Mouse (Mus musculus) neural tube, embryonic 12.5 days (tissue): ENCODE data around the gene Serinc1. TPM values are rescaled to one million over a fixed set of nuclear protein-coding genes. Genes with fewer than 3 reads are reported as not detected.

Experiments
- ATAC-seq: fragments of 200-750 bp; cut with Nextera tagmentation; 2 replicates; pipeline ENCODE4 v1.8.0; 2017; ENCODE audit warnings: low read depth, mild to moderate bottlenecking, moderate TSS enrichment, moderate library complexity; ENCODE audit not compliant: low FRiP score
- H3K27ac ChIP-seq: fragments of 300-500 bp; sonication (generic); 2 replicates; pipeline ENCODE4 v1.5.1; 2016
- H3K27me3 ChIP-seq: fragments of 300-500 bp; sonication (generic); replicated peaks from 2 replicates; pipeline ENCODE4 v1.6.1; 2016; ENCODE audit warnings: mild to moderate bottlenecking
- H3K36me3 ChIP-seq: fragments of 300-500 bp; sonication (generic); 2 replicates; pipeline ENCODE4 v1.6.1; 2016; ENCODE audit warnings: mild to moderate bottlenecking
- H3K4me1 ChIP-seq: fragments of 300-500 bp; sonication (generic); 2 replicates; pipeline ENCODE4 v1.6.1; 2016
- H3K4me2 ChIP-seq: fragments of 300-500 bp; sonication (generic); replicated peaks from 2 replicates; pipeline ENCODE4 v1.6.1; 2016; ENCODE audit warnings: mild to moderate bottlenecking
- H3K4me3 ChIP-seq: fragments of 300-500 bp; sonication (generic); 2 replicates; pipeline ENCODE4 v1.5.1; 2016
- H3K9ac ChIP-seq: fragments of 300-500 bp; sonication (generic); 2 replicates; pipeline ENCODE4 v1.6.1; 2016; ENCODE audit warnings: mild to moderate bottlenecking
- H3K9me3 ChIP-seq: fragments of 300-500 bp; sonication (generic); 2 replicates; pipeline ENCODE4 v1.6.1; 2016; ENCODE audit warnings: mild to moderate bottlenecking
- WGBS: fragments of 180-500 bp; shearing (Covaris S2); methylation state at CpG from one replicate; pipeline ENCODE4 v1.1.7; 2016; 5-methylcytosine and 5-hydroxymethylcytosine counted together
- polyA plus RNA-seq: library from polyadenylated mRNA; unstranded; fragments of >200 nt; fragmentation: Nextera tagmentation; extraction: Ambion mirVana; gene quantifications from 2 replicates; pipeline ENCODE4 v1.2.1, GENCODE M21; 2016

The Serinc1 gene
- polyA plus RNA-seq, 1 experiment from 2014 or later, result 323 TPM

DNA sequence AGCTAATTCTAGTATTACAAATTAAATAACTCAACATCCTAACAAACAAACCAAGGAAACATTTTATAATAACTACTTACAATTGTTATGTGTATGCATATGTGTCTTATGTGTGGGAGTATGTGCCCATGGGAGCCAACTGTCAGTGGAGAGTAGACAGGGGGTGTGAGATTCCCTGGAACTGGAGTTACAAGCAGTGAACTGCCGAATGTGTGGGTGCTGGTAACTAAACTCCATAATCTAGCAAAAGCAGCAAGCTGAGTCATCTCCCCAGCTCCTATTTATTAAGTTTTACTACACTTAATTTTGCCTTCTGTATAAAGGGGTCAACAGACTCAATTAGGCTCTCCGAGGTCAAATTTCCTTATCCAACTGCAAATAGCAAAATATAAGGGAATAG is 1.3 kb downstream of the Serinc1 start:
- peak overlapping the region; percentile 66 for H3K4me3 ChIP-seq
- no peak for ATAC-seq
- H3K9ac ChIP-seq, result peak overlapping the region; percentile 75
- H3K4me1 ChIP-seq, result peaks cover 23% of the 10 kb centered on the region
- WGBS, result 72% methylated on average over 2 of the region's 2 CpGs
- H3K9me3 ChIP-seq, result no peaks in the 10 kb centered on the region
- H3K27ac ChIP-seq, result no peak overlapping the region
- no peaks in the 10 kb centered on the region for H3K27me3 ChIP-seq
- H3K4me2 ChIP-seq, result peak overlapping the region; percentile 64
- H3K36me3 ChIP-seq, result peaks cover 15% of the 10 kb centered on the region

GRCm38 (mm10) chr10:57526469-57526868 is 5.9 kb downstream of the Serinc1 start:
- no peak for ATAC-seq
- H3K36me3 ChIP-seq, result peaks cover 43% of the 10 kb centered on the region
- H3K4me3 ChIP-seq, result no peak overlapping the region
- no peak overlapping the region for H3K27ac ChIP-seq
- no peaks in the 10 kb centered on the region for H3K27me3 ChIP-seq
- H3K9ac ChIP-seq, result no peak overlapping the region
- no peak overlapping the region for H3K4me2 ChIP-seq
- 97% methylated on average over 5 of the region's 5 CpGs for WGBS
- H3K4me1 ChIP-seq, result peaks cover 23% of the 10 kb centered on the region
- H3K9me3 ChIP-seq, result no peaks in the 10 kb centered on the region

DNA sequence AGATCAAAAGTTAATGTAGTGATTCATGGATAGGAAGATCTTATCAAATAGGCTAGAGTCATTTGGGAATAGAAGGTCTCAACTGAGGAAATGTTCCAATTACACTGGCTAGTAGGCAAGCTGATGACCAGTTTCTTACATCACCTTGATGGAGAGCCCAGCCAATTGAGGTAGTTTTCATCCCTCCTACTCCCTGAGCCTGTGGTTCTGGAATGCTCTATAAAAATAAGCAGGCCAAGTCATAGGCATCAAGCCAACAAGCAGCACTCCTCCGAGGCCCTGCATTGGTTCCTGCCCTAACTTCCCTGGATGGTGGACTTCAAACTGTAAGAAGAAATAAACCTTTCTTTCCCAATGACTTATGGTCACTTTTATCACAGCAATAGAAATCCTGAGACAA is 17.1 kb downstream of the Serinc1 start:
- Histone ChIP-seq H3K27ac (no peak overlapping the region), H3K9me3 (no peaks in the 10 kb centered on the region), H3K36me3 (peaks cover 67% of the 10 kb centered on the region), H3K27me3 (no peaks in the 10 kb centered on the region), H3K9ac (no peak overlapping the region), H3K4me3 (no peak overlapping the region), H3K4me1 (no peaks in the 10 kb centered on the region), H3K4me2 (no peak overlapping the region)
- WGBS, result 68% methylated on average over 1 of the region's 1 CpGs
- ATAC-seq, result peak; percentile 44; the same call in 1 of the 2 replicates

- Histone ChIP-seq H3K4me2 (no peak overlapping the region), H3K4me3 (no peak overlapping the region), H3K27me3 (no peaks in the 10 kb centered on the region), H3K9ac (no peak overlapping the region), H3K4me1 (no peaks in the 10 kb centered on the region), H3K27ac (no peak overlapping the region), H3K9me3 (no peaks in the 10 kb centered on the region), H3K36me3 (peaks cover 64% of the 10 kb centered on the region)
- no peak for ATAC-seq
- 94% methylated on average over 2 of the region's 2 CpGs for WGBS
These were observed 17.7 kb downstream of the Serinc1 start for GRCm38 (mm10) chr10:57514616-57515015.

GRCm38 (mm10) chr10:57499414-57500156 is 32.7 kb downstream of the Serinc1 start:
- no peak overlapping the region for H3K27ac ChIP-seq
- no peaks in the 10 kb centered on the region for H3K4me1 ChIP-seq
- no peak overlapping the region for H3K4me2 ChIP-seq
- WGBS, result 91% methylated on average over 9 of the region's 9 CpGs
- no peak overlapping the region for H3K4me3 ChIP-seq
- no peaks in the 10 kb centered on the region for H3K27me3 ChIP-seq
- peaks cover 15% of the 10 kb centered on the region for H3K36me3 ChIP-seq
- no peaks in the 10 kb centered on the region for H3K9me3 ChIP-seq
- no peak for ATAC-seq
- H3K9ac ChIP-seq, result no peak overlapping the region

DNA sequence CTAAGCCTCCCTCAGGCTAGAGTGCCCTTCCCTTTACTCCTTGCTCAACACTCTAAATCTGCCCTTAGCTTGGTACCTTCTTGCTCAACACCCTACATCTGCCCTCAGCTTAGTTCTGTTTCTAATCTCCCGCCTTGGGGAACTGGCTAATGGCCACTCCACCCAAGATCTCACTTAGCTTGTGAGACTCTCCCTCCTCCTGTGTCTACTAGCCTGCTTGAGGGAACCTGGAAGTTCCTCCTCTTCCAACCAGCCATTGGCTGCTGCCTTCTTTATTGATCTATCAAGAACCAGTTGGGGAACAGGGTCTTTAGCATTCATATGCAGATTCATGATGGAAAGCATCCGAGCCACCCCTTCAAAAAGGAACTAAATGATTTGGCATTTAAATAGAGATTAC is 40.3 kb downstream of the Serinc1 start:
- Histone ChIP-seq H3K4me2 (no peak overlapping the region), H3K27ac (no peak overlapping the region), H3K36me3 (peaks cover 15% of the 10 kb centered on the region), H3K4me3 (no peak overlapping the region), H3K4me1 (peaks cover 14% of the 10 kb centered on the region; the same call in 1 of the 2 replicates), H3K9me3 (no peaks in the 10 kb centered on the region), H3K9ac (no peak overlapping the region), H3K27me3 (no peaks in the 10 kb centered on the region)
- no peak for ATAC-seq
- 68% methylated on average over 2 of the region's 2 CpGs for WGBS

DNA sequence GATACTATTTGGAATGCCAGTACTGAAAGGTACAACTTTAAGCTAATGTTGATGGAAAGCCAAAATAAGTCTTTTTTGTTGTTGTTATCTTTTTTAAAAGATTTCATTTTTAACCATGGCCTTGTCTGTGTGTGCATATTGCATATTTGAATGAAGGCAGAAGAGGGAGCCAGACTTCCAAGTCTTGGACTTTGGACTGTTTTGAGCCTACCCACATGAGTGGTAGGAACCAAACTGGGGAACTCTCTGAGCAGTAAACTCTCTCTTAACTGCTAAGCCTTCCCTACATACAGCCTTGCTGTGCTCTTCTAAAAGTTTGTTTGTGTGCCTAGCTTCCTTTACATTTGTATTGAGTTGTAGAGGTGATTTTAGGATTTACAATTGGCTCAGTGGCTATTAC is 43.7 kb downstream of the Serinc1 start:
- Histone ChIP-seq H3K27me3 (no peaks in the 10 kb centered on the region), H3K4me1 (peaks cover 14% of the 10 kb centered on the region; the same call in 1 of the 2 replicates), H3K9ac (no peak overlapping the region), H3K4me2 (peak overlapping the region; percentile 71), H3K27ac (no peak overlapping the region), H3K36me3 (peaks cover 13% of the 10 kb centered on the region), H3K9me3 (no peaks in the 10 kb centered on the region), H3K4me3 (no peak overlapping the region)
- ATAC-seq, result no peak

DNA sequence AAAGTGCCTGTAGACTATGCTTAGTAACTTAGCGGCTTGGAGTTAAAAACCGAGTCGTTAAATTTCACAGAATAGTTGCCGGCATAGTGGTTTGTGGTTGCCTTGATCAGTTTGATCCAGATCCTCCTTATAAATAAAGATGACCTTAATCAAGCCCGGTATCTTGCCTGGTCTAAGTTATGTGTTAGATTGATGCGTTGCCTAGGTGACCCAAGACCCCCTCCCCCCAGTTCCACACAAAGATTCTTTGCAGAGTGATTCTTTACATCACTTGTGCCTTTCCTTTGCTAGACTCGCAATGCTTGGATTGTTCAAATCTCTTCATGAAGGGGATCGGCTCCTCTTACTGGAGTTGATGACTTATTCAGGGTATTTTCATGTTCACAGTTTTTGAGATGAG is 45.1 kb downstream of the Serinc1 start:
- under 1% methylated on average over 8 of the region's 8 CpGs for WGBS
- ATAC-seq, result peak; percentile 36
- H3K4me3 ChIP-seq, result peak overlapping the region; percentile 94

GRCm38 (mm10) chr10:57486542-57487071 is 45.7 kb downstream of the Serinc1 start:
- H3K27ac ChIP-seq, result peak overlapping the region; percentile 98
- peak overlapping the region; percentile 94 for H3K4me3 ChIP-seq
- no peaks in the 10 kb centered on the region for H3K27me3 ChIP-seq
- H3K9me3 ChIP-seq, result no peaks in the 10 kb centered on the region
- peak; percentile 76 for ATAC-seq
- H3K9ac ChIP-seq, result peak overlapping the region; percentile 98
- H3K36me3 ChIP-seq, result peaks cover 7% of the 10 kb centered on the region; the same call in 1 of the 2 replicates
- WGBS, result under 1% methylated on average over 64 of the region's 65 CpGs
- peaks cover 14% of the 10 kb centered on the region; the same call in 1 of the 2 replicates for H3K4me1 ChIP-seq
- peak overlapping the region; percentile 71 for H3K4me2 ChIP-seq

More for the DNA sequence above, 45.1 kb downstream of the Serinc1 start:
- H3K36me3 ChIP-seq, result peaks cover 10% of the 10 kb centered on the region; the same call in 1 of the 2 replicates
- H3K27ac ChIP-seq, result no peak overlapping the region
- peaks cover 14% of the 10 kb centered on the region; the same call in 1 of the 2 replicates for H3K4me1 ChIP-seq
- H3K9me3 ChIP-seq, result no peaks in the 10 kb centered on the region
- no peaks in the 10 kb centered on the region for H3K27me3 ChIP-seq
- H3K9ac ChIP-seq, result peak overlapping the region; percentile 98
- peak overlapping the region; percentile 71 for H3K4me2 ChIP-seq

DNA sequence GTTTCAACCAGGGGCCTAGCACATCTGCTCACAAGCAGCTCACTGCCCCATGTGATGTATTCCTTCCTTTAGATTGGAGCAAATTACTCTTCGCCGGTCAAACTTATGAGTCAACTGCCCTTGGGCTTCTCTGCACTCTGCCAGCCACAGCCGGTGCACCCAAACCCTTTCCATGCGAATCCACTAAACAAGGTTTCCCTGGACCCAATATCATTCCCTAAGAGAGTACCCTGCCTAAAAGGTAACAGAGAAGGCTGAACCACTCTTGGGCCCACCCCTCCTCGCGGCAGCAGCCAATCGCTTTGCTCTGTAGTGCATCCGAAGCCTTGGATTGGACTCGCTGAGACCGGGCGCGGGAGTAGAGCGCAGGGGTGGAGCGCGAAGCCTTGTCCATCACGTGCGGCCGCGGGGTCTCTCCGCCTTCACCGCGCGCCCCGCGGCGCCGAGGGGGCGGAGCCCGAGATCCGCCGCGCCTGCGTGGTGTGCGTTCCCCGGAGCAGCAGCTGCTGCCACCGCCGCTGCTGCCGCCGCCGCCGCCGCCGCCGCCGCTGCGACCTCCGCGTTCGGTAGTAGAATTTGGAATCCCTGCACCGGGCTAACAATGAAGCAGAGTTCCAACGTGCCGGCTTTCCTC is 46.3 kb downstream of the Serinc1 start, which contains the start of gene Hsf2:
Gene Hsf2, plus strand, starts transcription at position 478 of the 634 bp plus-strand sequence.
- H3K36me3 ChIP-seq, result 0 out of 2 replicates have a peak, but pooled peaks cover 5% of the 10 kb centered on the region
- ATAC-seq, result peak; percentile 99
- peaks cover 14% of the 10 kb centered on the region; the same call in 1 of the 2 replicates for H3K4me1 ChIP-seq
- H3K4me3 ChIP-seq, result peak within 1 kb of the TSS; percentile 94
- H3K27ac ChIP-seq, result peak within 1 kb of the TSS; percentile 98
- no peaks in the 10 kb centered on the region for H3K9me3 ChIP-seq
- WGBS, result 1% methylated on average over 49 of the region's 52 CpGs
- H3K27me3 ChIP-seq, result no peaks in the 10 kb centered on the region
- peak within 1 kb of the TSS; percentile 98 for H3K9ac ChIP-seq
- peak within 1 kb of the TSS; percentile 71 for H3K4me2 ChIP-seq

DNA sequence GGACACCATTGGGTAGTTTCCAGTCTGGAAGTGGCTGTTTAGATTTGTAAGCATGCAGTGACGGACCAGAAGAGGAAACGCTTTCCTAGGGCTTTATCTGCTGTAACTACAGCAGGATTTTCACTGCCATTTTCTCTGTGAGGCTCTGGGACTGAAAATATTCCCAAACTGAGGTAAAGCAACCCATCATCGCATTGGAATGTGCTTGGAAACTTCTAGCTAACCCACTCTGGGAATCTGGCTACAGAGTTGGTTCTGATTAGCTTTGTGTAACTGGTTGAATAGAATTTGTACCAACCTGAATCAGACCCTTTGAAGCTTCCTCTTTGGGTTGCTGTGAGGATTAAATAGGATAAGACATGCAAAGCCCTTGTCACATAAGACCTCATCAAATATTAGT is 47.6 kb downstream of the Serinc1 start:
- no peak for ATAC-seq
- no peak overlapping the region for H3K9ac ChIP-seq
- no peak overlapping the region for H3K27ac ChIP-seq
- no peaks in the 10 kb centered on the region for H3K36me3 ChIP-seq
- H3K4me2 ChIP-seq, result no peak overlapping the region
- H3K4me1 ChIP-seq, result peaks cover 12% of the 10 kb centered on the region; the same call in 1 of the 2 replicates
- H3K9me3 ChIP-seq, result no peaks in the 10 kb centered on the region
- H3K4me3 ChIP-seq, result no peak overlapping the region
- 94% methylated on average over 3 of the region's 3 CpGs for WGBS
- H3K27me3 ChIP-seq, result no peaks in the 10 kb centered on the region

DNA sequence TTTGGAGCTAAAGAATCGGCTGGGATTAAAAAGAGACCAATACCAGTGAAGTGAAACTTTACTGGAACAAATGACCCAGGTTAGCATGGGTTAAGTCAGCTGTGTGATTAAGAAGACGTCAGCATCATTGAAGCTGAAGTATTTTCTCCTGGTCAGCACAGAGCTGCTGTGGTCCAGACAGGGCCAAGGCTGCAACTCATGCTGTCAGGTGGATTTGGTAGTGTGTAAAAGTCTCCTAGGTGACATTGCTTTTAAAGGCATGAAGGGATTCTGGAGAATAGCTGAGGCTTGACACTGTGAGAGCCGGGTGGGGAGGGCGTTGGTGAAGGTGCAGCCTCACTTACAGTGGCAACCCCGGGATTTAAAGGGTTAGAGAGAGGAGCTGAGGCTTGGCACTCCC is 50.6 kb downstream of the Serinc1 start:
- no peak for ATAC-seq
- Histone ChIP-seq H3K9me3 (no peaks in the 10 kb centered on the region), H3K4me2 (no peak overlapping the region), H3K4me3 (no peak overlapping the region), H3K36me3 (no peaks in the 10 kb centered on the region), H3K27me3 (no peaks in the 10 kb centered on the region), H3K9ac (no peak overlapping the region), H3K4me1 (no peaks in the 10 kb centered on the region), H3K27ac (no peak overlapping the region)
- WGBS, result 33% methylated on average over 5 of the region's 5 CpGs
